Mouse (Mus musculus) spleen, adult 18-20 months (tissue): ENCODE measurements around the gene Frmd4b.
"Not testable (repeated sequence)": the region's sequence is repeated elsewhere in the genome, so short reads cannot be mapped to it uniquely, and the experiment has no call there.

Experiments used
- DNase-seq, 2 experiments: peaks; one replicate each; pipeline ENCODE4 v3.0.0; 2022; ENCODE audit warnings: mixed read lengths in 2 of 2

Gene Frmd4b

DNA sequence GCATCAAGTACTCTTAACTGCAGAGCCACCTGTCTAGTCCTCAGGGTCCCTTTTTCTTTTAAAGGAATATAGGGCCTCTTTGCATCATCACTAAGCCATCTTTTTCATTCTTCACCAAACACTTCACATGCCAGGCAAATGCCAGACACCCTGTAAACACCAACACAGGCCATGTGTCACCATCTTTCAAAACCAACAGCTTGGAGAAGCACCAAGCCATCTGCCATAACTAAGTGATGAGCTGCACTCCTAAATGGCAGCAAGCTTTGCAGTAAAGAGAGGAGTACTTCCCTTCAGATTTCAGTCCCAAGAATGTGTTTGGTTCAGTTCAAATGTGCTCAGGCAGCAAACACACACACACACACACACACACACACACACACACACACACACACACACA, 154.9 kb downstream of the Frmd4b start:
- no peak for DNase-seq

- DNase-seq = no peak
Observed at GRCm38 (mm10) chr6:97459112-97459511, 158.2 kb downstream of the Frmd4b start.

- DNase-seq = no peak
Observed at GRCm38 (mm10) chr6:97458358-97458757, 159.0 kb downstream of the Frmd4b start.

GRCm38 (mm10) chr6:97457954-97458353, 159.4 kb downstream of the Frmd4b start:
- DNase-seq = no peak

DNA sequence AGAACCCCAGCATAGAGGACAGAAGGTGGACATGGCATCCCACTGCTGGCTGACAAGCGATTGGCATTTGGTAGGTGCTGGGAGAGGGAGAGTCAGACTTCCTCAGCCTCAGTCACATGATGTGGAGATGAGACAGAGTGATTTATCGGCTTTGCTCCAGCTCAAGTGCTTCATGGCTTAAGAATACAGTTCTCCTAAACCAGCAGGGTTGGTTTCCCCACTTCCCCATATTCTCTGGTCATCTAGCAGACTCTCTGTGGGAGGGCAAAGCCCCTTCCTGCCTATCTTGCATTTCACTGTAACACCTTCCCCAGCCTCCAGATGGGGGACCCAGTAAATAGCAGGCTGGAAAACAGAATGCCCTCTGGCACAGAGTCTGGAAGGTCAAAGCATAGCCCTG, 160.1 kb downstream of the Frmd4b start:
- DNase-seq = no peak

GRCm38 (mm10) chr6:97452223-97452622, 165.1 kb downstream of the Frmd4b start:
- no peak for DNase-seq

DNA sequence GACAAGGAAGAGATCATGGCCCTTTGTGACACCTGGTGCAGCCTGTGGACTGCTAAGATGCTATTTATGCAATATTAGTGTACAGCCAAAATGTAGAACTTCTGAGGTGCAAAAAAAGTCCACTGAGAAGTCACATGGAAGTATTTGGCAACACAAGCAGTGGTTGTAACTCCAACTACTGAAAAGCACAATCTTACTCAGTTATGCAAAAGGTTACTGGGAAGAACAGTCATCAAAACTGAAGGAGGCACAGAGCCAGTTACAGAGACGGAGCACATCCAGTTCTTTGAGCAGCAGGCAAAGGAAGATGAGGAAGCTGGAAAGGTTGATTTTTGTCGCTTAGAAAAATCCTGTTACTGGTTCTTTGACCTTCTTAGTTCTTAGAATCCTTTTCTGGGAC, 167.5 kb downstream of the Frmd4b start:
- no peak for DNase-seq

GRCm38 (mm10) chr6:97447020-97447419, 170.3 kb downstream of the Frmd4b start:
- no peak for DNase-seq

- DNase-seq = no peak
Observed at GRCm38 (mm10) chr6:97444145-97444544, 173.2 kb downstream of the Frmd4b start.

- DNase-seq = no peak
Observed at GRCm38 (mm10) chr6:97443522-97443921, 173.8 kb downstream of the Frmd4b start.

GRCm38 (mm10) chr6:97441357-97441756, 176.0 kb downstream of the Frmd4b start:
- no peak for DNase-seq

- DNase-seq = peak; percentile 19 to 45
Observed at GRCm38 (mm10) chr6:97438918-97439645, 178.3 kb downstream of the Frmd4b start.

DNA sequence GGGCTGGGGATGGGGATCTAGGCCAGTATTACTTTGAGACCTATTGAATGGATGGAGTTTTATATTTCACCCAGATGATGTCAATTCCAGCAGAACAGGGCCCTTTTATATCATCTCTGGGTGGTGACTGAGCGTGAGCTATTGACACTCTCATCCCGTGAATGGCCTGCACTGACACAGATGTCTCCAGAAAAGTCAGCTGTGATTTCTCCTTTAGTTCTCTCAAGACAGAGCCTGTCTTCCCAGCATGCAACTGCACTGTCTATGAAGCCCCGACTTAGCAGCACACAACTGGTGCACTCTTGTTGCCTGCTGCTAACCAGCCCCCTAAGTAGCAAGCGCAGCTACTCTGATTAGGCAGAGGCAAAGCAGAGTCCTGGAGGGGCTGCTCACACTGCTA, 182.6 kb downstream of the Frmd4b start:
- DNase-seq = no peak

DNA sequence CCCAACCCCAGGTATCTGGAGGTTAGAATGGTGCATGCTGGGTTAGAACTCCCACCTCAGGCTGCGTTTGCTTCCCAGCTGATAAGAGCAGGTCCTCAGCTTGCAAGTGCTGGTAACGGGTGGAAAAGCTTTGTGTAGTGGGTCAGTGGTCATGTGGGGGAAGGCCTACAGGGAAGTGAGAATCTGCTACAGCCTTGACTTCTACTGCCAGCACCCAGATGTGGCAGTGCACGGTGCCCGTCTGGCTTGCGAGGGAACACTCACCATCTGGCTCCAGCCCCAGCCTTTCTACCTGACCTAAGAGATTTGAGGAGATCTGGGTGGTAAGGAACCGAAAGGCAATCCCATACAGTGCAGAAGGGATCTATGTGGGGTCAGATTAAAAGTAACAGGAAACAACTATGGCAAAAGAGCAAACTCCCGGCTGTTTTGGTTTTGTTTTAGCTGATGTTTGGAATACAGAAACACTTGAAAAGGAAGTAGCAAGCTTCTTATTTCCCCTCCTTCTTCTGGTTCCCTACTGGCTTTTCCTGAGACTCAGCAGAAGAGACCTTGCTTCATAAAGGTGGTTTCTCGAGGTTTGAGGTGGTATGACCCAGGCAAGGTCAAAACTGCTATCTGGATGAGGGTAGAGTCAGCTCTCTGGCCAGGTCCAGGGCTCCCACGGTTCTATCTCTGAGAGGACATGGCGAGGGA, 185.9 kb downstream of the Frmd4b start:
- DNase-seq = peak; percentile 32 to 44

GRCm38 (mm10) chr6:97430519-97430918, 186.8 kb downstream of the Frmd4b start:
- DNase-seq = no peak

DNA sequence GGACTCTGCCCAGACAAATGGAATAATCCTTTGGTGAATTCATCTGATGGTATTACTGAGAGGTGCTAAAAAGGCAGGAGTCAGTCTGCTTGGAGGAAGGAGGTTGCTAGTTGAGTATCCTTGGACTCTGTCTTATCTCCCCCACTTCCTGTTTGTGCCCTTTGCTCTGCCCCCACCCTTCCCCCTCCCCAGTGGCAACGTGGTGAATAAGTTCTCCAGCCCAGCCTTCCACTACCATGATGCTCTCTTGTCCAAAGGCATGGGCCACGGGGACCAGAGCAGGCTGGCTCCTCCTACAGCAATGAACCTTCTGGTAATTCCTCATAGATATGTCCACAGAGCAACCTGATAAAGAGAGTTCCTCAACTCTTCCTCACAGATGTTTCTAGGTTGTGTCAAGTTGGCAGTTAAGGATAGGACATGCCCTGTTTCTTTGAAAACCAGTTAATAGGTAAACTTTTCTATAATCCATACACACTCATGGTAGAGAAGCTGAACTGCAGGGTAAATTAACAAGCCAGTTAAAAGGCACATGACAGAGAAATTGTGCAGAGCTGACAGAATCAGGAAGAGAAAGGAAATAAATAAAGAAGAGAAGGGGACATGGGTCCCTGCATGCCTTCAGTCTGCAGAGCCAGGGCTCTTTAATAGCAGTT, 187.5 kb downstream of the Frmd4b start:
- DNase-seq = no peak

GRCm38 (mm10) chr6:97419771-97420446, 197.4 kb downstream of the Frmd4b start:
- DNase-seq = peak in 1 of 2 experiments; percentile 70

DNA sequence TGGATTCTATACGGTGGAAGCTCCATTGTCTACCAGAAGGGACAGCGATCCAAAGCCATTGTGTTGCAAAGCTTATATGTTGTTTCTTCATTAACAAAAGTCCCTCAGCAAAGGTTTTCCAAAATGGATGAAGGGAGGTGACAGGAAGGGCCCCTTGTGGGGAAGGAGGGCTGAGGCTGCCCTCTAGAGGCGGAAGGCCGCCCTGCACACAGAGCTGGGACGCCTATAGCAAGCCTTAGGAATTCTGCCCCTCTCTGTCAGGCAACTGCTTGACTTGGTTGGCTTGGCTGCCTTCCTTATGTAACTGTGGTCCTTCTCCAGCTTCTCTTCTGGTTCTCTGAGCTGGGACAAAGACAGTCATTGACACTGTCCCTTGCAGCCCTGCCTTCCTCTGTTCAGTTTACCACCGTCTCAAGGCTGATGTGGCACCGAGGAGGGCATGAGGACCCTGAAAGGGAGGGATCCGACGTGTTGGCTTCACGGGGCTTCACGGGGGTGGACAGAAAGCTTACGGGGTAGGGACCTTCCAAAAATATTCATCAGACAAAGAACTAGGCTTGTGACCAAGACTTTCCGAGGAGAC, 200.3 kb downstream of the Frmd4b start:
- peak in 1 of 2 experiments; percentile 54 for DNase-seq

DNA sequence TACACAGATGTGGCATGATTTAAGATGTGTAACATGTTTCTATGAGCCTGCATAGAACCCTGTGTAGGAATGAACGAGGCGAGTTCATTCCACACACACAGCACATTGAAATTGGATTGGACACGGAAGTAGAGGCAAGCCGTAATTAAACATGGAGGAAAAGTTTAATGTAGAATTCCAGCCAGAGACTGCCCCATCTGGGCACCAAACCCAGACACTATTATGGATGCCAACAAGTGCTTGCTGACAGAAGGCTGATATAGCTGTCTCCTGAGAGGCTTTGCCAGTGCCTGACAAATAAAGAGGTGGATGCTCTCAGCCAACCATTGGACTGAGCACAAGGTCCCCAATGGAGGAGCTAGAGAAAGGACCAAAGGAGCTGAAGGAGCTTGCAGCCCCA, 201.8 kb downstream of the Frmd4b start:
- not testable (repeated sequence) for DNase-seq

DNA sequence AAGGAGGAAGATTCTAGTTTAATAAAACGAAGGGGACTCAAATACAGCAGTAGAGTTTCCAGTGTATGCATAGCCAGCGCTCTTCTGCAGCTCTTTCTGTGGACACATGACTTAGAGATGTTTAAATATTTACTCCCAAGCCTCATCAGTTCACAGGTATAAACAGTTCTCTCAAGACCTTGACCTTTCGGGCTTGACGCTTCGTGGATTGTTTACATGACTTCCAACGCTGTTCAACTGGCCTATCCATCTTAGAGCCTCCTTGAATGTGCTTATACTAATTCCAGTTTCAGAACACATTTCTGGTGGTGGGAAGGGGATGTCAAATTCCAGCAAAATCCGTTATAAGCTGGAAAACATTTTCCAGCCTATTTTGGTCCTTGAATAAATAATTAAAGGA, 203.9 kb downstream of the Frmd4b start:
- no peak for DNase-seq

DNA sequence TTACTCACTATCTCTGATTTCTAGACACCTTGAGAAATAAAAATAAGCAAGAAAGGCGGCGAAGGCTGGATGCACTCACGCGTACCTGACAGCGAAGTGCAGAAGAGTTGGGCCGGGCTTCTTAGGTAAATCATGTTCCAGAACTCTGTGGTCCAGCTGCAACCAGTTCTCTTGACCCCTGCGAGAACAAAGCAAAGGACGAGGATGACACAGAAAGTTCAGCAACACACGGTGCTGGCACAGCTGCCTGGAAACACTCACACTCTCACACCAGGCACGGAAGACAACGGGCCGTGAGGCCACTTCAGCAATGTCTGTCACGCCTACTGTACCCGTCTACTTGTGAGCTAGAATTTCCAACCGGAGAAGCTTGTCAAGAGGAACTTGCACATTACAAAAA, 204.9 kb downstream of the Frmd4b start:
- DNase-seq = no peak

- DNase-seq = no peak
Observed at GRCm38 (mm10) chr6:97411327-97411726, 206.0 kb downstream of the Frmd4b start.
